Mouse (Mus musculus) small intestine, adult 2 months (tissue): ENCODE data around the gene Actb.

Experiments
- CTCF ChIP-seq: fragments of 200-500 bp; IDR thresholded peaks from 2 replicates; pipeline ENCODE4 v1.5.1; 2012; ENCODE audit warnings: low read depth, mild to moderate bottlenecking, control low read depth, inconsistent platforms, low read length, moderate library complexity, mixed read lengths; ENCODE audit not compliant: insufficient replicate concordance, insufficient read length; ENCODE audit errors: extremely low read depth
- POLR2A ChIP-seq: fragments of 200-500 bp; IDR thresholded peaks from 2 replicates; pipeline ENCODE4 v1.6.1; 2012; ENCODE audit warnings: low read depth, mild to moderate bottlenecking, control low read depth, inconsistent platforms, low read length, moderate library complexity

- no peak for TF ChIP-seq CTCF
- TF ChIP-seq POLR2A: no peak
Measured at GRCm38 (mm10) chr5:142896713-142897112, 9.8 kb downstream of the Actb start.
